Mouse (Mus musculus) heart, embryonic 13.5 days (tissue): ENCODE results near the gene Gnat1. TPM values are rescaled to one million over a fixed set of nuclear protein-coding genes. Genes with fewer than 3 reads are reported as not detected.

Experiments
- ATAC-seq: fragments of 200-750 bp; cut with Nextera tagmentation; 2 replicates; pipeline ENCODE4 v1.8.0; 2017; ENCODE audit warnings: moderate TSS enrichment; ENCODE audit not compliant: insufficient number of reproducible peaks, low FRiP score, low TSS enrichment; ENCODE audit errors: extremely low read depth
- H3K27ac ChIP-seq: fragments of 300-500 bp; sonication (generic); replicated peaks from 2 replicates; pipeline ENCODE4 v1.5.1; 2015; ENCODE audit warnings: moderate library complexity, mild to moderate bottlenecking, inconsistent platforms
- H3K27me3 ChIP-seq: fragments of 300-500 bp; sonication (generic); replicated peaks from 2 replicates; pipeline ENCODE4 v1.6.1; 2015; ENCODE audit warnings: mild to moderate bottlenecking, inconsistent platforms
- H3K36me3 ChIP-seq: fragments of 300-500 bp; sonication (generic); 2 replicates; pipeline ENCODE4 v1.6.1; 2015; ENCODE audit warnings: mild to moderate bottlenecking, inconsistent platforms
- H3K4me1 ChIP-seq: fragments of 300-500 bp; sonication (generic); 2 replicates; pipeline ENCODE4 v1.6.1; 2015; ENCODE audit warnings: inconsistent platforms
- H3K4me2 ChIP-seq: fragments of 300-500 bp; sonication (generic); 2 replicates; pipeline ENCODE4 v1.6.1; 2015; ENCODE audit warnings: inconsistent platforms, mild to moderate bottlenecking, moderate library complexity
- H3K4me3 ChIP-seq: fragments of 300-500 bp; sonication (generic); 2 replicates; pipeline ENCODE4 v1.5.1; 2015; ENCODE audit warnings: moderate library complexity, mild to moderate bottlenecking, inconsistent platforms
- H3K9ac ChIP-seq: fragments of 300-500 bp; sonication (generic); 2 replicates; pipeline ENCODE4 v1.6.1; 2015; ENCODE audit warnings: inconsistent platforms, mild to moderate bottlenecking, moderate library complexity
- H3K9me3 ChIP-seq: fragments of 300-500 bp; sonication (generic); 2 replicates; pipeline ENCODE4 v1.6.1; 2016; ENCODE audit warnings: inconsistent platforms
- WGBS: fragments of 180-500 bp; shearing (Covaris S2); methylation state at CpG from one replicate; pipeline ENCODE4 v1.1.7; 2015; ENCODE audit warnings: mixed read lengths; 5-methylcytosine and 5-hydroxymethylcytosine counted together
- polyA plus RNA-seq: library from polyadenylated mRNA; unstranded; fragments of >200 nt; fragmentation: Nextera tagmentation; extraction: Ambion mirVana; gene quantifications from 2 replicates; pipeline ENCODE4 v1.2.1, GENCODE M21; 2015

Gene Gnat1
- polyA plus RNA-seq, 1 experiment from 2014 or later, result 0.90 TPM

GRCm38 (mm10) chr9:107643544-107644214, 35.8 kb downstream of the Gnat1 start:
- H3K27me3 ChIP-seq, result peaks cover 10% of the 10 kb centered on the region; the same call in 1 of the 2 replicates
- H3K27ac ChIP-seq, result 0 out of 2 replicates have a peak overlapping the region, but pooled peaks have one; percentile 62
- peaks cover 16% of the 10 kb centered on the region for H3K4me1 ChIP-seq
- H3K4me3 ChIP-seq, result peak overlapping the region; percentile 49
- 86% methylated on average over 13 of the region's 13 CpGs for WGBS
- H3K36me3 ChIP-seq, result no peaks in the 10 kb centered on the region
- no peak for ATAC-seq
- H3K4me2 ChIP-seq, result peak overlapping the region; percentile 76
- no peak overlapping the region; the same call in 1 of the 2 replicates for H3K9ac ChIP-seq
- H3K9me3 ChIP-seq, result no peaks in the 10 kb centered on the region

GRCm38 (mm10) chr9:107641666-107642065, 37.8 kb downstream of the Gnat1 start:
- Histone ChIP-seq H3K9ac (no peak overlapping the region), H3K27me3 (peaks cover 10% of the 10 kb centered on the region; the same call in 1 of the 2 replicates), H3K36me3 (no peaks in the 10 kb centered on the region), H3K27ac (no peak overlapping the region), H3K4me3 (no peak overlapping the region), H3K9me3 (no peaks in the 10 kb centered on the region), H3K4me1 (peaks cover 27% of the 10 kb centered on the region), H3K4me2 (no peak overlapping the region)
- no peak for ATAC-seq
- WGBS, result 57% methylated on average over 8 of the region's 8 CpGs

DNA sequence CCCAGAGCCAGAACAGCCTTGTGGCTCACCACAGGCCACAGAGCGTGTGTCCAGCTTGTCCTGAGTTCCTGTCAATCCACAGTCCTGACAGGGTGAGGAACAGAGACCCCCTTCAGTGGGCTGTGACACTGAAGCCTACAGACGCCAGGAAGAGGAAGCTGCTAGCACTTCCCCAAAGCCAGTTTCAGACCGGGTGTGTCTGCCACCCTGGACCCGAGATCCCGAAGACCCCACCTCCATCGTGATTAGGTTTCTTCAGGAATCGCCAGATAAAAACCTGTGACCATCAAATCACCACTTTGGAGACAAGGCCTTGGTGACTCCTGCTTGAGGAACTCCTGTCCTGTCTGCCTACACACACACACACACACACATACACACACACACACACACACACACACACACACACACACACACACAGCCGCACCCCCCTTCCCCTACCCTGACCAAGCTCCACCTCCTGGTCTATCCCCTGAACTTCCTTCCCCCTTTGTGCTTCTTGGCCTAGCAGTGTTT, 39.2 kb downstream of the Gnat1 start:
- Histone ChIP-seq H3K9me3 (no peaks in the 10 kb centered on the region), H3K9ac (peak overlapping the region; percentile 44; the same call in 1 of the 2 replicates), H3K4me3 (no peak overlapping the region), H3K27ac (peak overlapping the region; percentile 32; the same call in 1 of the 2 replicates), H3K36me3 (no peaks in the 10 kb centered on the region), H3K27me3 (peaks cover 4% of the 10 kb centered on the region; the same call in 1 of the 2 replicates), H3K4me2 (no peak overlapping the region), H3K4me1 (peaks cover 37% of the 10 kb centered on the region)
- ATAC-seq, result no peak
- WGBS, result 25% methylated on average over 8 of the region's 8 CpGs

GRCm38 (mm10) chr9:107637070-107637469, 42.4 kb downstream of the Gnat1 start:
- H3K27me3 ChIP-seq, result no peaks in the 10 kb centered on the region
- no peaks in the 10 kb centered on the region for H3K9me3 ChIP-seq
- no peak overlapping the region for H3K4me3 ChIP-seq
- peaks cover 6% of the 10 kb centered on the region; the same call in 1 of the 2 replicates for H3K36me3 ChIP-seq
- H3K4me1 ChIP-seq, result peaks cover 37% of the 10 kb centered on the region
- WGBS, result 27% methylated on average over 7 of the region's 7 CpGs
- H3K27ac ChIP-seq, result no peak overlapping the region
- peak overlapping the region; percentile 30; the same call in 1 of the 2 replicates for H3K9ac ChIP-seq
- H3K4me2 ChIP-seq, result peak overlapping the region; percentile 4
- no peak for ATAC-seq

DNA sequence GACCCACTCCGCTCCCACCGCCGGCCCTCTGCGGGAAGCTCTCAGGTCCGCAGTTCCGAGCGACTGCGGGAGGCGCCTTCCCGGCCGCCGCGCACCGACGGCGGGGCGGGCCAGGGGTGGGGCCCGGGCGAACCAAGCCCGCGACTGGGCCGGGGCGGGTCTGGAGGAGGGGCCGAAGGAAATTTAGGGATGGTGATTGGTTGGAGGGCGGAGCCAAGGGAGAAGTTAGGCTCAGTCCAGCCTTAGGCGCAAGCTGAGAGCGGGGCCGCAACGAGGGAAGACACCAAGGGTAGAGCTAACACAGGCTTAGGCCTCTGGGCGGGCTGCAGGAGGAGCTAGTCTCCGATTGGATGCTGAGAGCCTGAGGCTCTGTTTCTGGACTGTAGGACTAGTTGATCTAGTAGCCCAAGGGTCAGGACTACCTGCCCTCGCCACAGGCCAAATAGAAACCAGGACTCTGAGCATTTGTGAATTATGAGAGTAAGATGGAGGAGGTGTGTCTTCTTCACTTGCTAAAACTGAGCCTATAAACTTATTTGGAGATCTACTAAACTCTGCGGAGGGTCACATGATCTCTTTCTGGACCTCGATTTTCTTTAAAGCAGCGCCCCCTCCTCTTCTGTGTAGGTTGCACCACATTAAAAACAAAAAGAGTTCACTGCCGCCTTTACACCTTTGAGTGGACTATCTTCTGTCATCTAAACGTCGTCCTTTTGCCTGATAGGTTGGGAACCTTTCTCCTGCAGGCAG, 44.1 kb downstream of the Gnat1 start, which contains the start of gene Gnai2:
Gene Gnai2, minus strand, starts transcription at position 89 of the 750 bp plus-strand sequence.
- ATAC-seq, result peak; percentile 93
- WGBS, result 4% methylated on average over 38 of the region's 38 CpGs
- H3K9ac ChIP-seq, result peak within 1 kb of the TSS; percentile 95
- H3K4me2 ChIP-seq, result peak within 1 kb of the TSS; percentile 78
- H3K27ac ChIP-seq, result peak within 1 kb of the TSS; percentile 96
- peaks cover 16% of the 10 kb centered on the region; the same call in 1 of the 2 replicates for H3K36me3 ChIP-seq
- no peaks in the 10 kb centered on the region for H3K9me3 ChIP-seq
- H3K4me3 ChIP-seq, result peak within 1 kb of the TSS; percentile 84
- peaks cover 53% of the 10 kb centered on the region for H3K4me1 ChIP-seq
- no peaks in the 10 kb centered on the region for H3K27me3 ChIP-seq

DNA sequence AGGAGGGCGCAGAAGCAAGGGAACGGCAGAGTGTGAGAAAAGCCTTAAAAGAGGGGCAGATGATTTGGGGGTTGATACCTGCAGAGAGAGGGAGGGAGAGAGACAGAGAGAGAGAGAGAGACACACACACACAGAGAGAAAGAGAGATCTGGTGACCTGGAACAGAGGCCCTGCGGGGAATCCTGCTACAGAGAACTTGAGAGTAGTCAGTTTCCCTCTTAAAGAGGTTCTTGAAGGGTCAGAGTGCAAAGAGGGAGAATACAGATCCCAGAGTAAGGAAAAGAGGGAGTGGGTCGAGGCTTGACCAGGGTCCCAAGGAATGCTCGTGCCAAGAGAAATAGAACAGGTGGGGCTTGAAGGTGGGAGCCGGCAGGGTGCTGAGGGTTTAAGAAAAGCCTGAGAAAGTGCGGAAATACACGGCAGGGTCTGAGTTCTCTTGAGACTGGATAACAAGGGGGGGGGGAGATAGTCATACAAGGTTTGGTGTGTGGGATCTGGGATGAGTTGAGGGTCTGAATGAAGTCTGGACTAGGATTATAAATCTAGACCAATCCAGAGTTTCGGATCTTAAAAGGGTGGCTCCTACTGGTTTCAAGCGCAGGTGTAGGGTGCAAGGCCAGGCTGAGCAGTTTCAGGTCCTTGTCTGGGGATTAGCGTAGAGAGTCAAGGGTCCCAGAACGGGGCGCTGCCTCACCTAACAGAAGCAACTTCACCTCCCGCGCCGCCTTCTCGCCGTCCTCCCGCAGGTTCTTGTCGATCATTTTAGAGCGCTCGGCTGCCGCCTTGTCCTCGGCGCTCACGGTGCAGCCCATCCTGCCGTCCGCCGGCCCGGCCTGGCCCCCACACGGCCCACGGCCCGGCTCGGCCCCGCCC, 44.9 kb downstream of the Gnat1 start:
- H3K36me3 ChIP-seq, result peaks cover 19% of the 10 kb centered on the region; the same call in 1 of the 2 replicates
- peak overlapping the region; percentile 96 for H3K27ac ChIP-seq
- WGBS, result 2% methylated on average over 35 of the region's 35 CpGs
- H3K4me3 ChIP-seq, result peak overlapping the region; percentile 84
- ATAC-seq, result peak; percentile 1; the same call in 1 of the 2 replicates
- H3K9ac ChIP-seq, result peak overlapping the region; percentile 95
- H3K9me3 ChIP-seq, result no peaks in the 10 kb centered on the region
- no peaks in the 10 kb centered on the region for H3K27me3 ChIP-seq
- peak overlapping the region; percentile 78 for H3K4me2 ChIP-seq
- H3K4me1 ChIP-seq, result peaks cover 59% of the 10 kb centered on the region

DNA sequence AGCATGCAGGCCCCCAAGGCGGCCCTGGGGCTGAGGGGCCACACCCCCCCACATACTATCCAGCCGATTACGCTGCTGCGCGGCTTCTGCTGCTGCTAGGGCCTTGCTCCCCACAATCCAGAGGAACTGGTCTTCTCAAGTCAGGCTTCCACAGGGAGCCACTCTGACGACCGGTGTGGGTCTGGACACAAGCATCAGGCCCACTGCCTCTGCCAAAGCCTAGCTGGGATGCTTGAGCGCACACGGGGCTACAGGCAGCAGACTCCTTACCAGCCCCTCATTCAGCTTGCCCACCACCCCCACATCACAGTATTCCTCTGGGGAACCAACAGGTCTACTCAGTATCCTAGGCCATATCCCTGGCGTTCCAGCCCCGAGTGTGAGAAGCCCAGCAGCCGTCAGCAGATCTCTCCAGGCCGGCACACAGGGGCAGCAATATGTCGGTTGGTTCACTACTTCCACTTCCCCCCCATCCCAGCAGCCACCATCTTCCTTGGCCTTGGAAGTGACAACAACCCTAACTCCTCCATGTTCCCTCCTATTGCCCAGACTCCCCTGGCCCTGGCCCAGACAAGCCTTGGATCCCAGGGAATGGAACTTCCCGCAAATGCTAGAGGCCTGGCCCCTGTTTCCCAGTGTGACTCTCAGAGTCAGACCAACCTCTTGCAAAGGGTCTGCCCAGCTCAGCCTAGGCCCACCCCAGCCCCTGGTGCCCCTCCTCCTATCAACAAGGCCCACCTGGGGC, 45.7 kb downstream of the Gnat1 start:
- no peak for ATAC-seq

DNA sequence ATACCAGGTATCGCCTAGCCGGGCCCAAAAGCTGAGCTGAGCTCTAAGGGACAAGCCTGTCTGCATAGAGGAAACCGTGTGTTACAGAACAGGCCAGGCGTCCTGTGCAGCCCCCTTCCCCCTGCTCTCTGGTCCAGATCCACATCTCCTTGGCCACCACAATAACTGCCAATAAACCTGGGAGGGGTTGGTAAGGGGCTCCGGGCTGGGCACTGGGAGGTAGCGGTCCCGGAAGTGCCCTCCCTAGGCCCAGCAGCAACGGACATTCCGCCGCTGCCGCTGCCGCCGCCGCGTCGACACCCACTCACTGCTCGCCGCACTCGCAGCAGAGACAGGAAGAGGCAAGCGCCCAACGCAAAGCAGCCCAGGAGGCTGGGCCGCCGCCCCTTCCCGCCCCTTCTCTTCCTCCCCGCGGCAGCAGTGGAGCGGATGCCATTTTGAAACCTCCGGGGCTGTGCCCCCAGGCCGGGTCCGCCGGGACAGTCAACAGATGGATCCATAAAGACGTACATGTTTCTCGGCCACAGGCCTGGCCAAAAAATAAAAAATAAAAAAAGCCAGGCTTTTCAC, 46.3 kb downstream of the Gnat1 start:
- Histone ChIP-seq H3K27me3 (no peaks in the 10 kb centered on the region), H3K4me1 (peaks cover 73% of the 10 kb centered on the region), H3K4me2 (peak overlapping the region; percentile 78), H3K36me3 (peaks cover 31% of the 10 kb centered on the region; the same call in 1 of the 2 replicates), H3K9ac (peak overlapping the region; percentile 95), H3K4me3 (peak overlapping the region; percentile 84), H3K9me3 (no peaks in the 10 kb centered on the region), H3K27ac (peak overlapping the region; percentile 96)
- ATAC-seq, result peak; percentile 14; the same call in 1 of the 2 replicates
- 2% methylated on average over 33 of the region's 33 CpGs for WGBS

More for the DNA sequence above, 45.7 kb downstream of the Gnat1 start:
- whole genome bisulfite sequencing, result 2% methylated on average over 15 of the region's 15 CpGs
- peak overlapping the region; percentile 96 for H3K27ac ChIP-seq
- H3K9ac ChIP-seq, result peak overlapping the region; percentile 95
- H3K27me3 ChIP-seq, result no peaks in the 10 kb centered on the region
- peak overlapping the region; percentile 78 for H3K4me2 ChIP-seq
- peaks cover 67% of the 10 kb centered on the region for H3K4me1 ChIP-seq
- no peaks in the 10 kb centered on the region for H3K9me3 ChIP-seq
- peaks cover 25% of the 10 kb centered on the region; the same call in 1 of the 2 replicates for H3K36me3 ChIP-seq
- H3K4me3 ChIP-seq, result peak overlapping the region; percentile 84

DNA sequence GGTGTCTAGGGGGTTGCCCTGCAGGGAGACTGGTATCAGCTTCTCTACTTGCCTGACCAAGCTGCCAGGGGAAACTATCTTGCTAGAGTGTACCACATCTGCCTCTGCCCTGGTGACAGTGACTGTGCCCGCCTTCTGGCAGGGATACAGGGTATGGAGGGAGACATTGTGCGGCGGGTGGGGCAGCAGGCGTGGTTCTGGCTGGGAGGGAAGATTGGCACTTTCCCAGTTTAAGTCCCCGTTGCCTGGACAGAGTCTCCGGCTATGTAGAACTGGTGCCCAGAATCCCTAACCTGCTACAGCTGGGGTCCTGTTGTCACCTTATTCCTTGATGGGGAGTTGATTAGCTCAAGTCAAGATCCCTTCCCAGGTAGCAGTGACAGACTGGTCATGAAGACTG, 47.0 kb downstream of the Gnat1 start:
- Histone ChIP-seq H3K4me3 (peak overlapping the region; percentile 84), H3K27ac (peak overlapping the region; percentile 96), H3K4me1 (peaks cover 77% of the 10 kb centered on the region), H3K4me2 (peak overlapping the region; percentile 78), H3K36me3 (peaks cover 31% of the 10 kb centered on the region; the same call in 1 of the 2 replicates), H3K9me3 (no peaks in the 10 kb centered on the region), H3K27me3 (no peaks in the 10 kb centered on the region), H3K9ac (peak overlapping the region; percentile 95)
- no peak for ATAC-seq
- 56% methylated on average over 6 of the region's 6 CpGs for WGBS
